Mouse (Mus musculus) thymus, adult 2 months (tissue): ENCODE data around the gene Tent4a.

Source experiments
- CTCF ChIP-seq: fragments of 200-500 bp; IDR thresholded peaks from 2 replicates; pipeline ENCODE4 v1.5.1; 2012; ENCODE audit warnings: mild to moderate bottlenecking, control low read depth, low read length, moderate library complexity, borderline replicate concordance; ENCODE audit not compliant: control insufficient read depth, poor library complexity, insufficient read depth; ENCODE audit errors: extremely low read depth
- POLR2A ChIP-seq: fragments of 200-500 bp; IDR thresholded peaks from 2 replicates; pipeline ENCODE4 v1.6.1; 2012; ENCODE audit warnings: mild to moderate bottlenecking, low read length, control low read depth, moderate library complexity; ENCODE audit not compliant: control insufficient read depth, poor library complexity, insufficient read depth; ENCODE audit errors: extremely low read depth

GRCm38 (mm10) chr13:69572594-69572993, 38.2 kb upstream of the Tent4a start:
- TF ChIP-seq CTCF (no peak), POLR2A (no peak)
